Mouse (Mus musculus): Measurements from ENCODE around the gene Slc26a10. TPM values are rescaled to one million over a fixed set of nuclear protein-coding genes. Genes with fewer than 3 reads are reported as not detected.
"Not testable (repeated sequence)": the region's sequence is repeated elsewhere in the genome, so short reads cannot be mapped to it uniquely, and the experiment has no call there.

Slc26a10 gene
- polyA plus RNA-seq, 1 experiment, result 0.94 TPM

GRCm38 (mm10) chr10:127138328-127139141, 41.9 kb downstream of the Slc26a10 start:
- no peaks in the 10 kb centered on the region for H3K27me3 ChIP-seq (ENCODE audit: control insufficient read depth, insufficient read depth, low read length)
- TF ChIP-seq CTCF (IDR thresholded peaks at IDR 0.05; ENCODE audit: extremely low read depth, insufficient read depth, insufficient read length, insufficient replicate concordance) (no peak), POLR2A (IDR thresholded peaks at IDR 0.05; ENCODE audit: low read depth, low read length) (no peak)
- H3K4me3 ChIP-seq (ENCODE audit: extremely low read depth, insufficient read depth, insufficient read length), result no peak overlapping the region
- peak overlapping the region; percentile 45; the same call in 1 of the 2 replicates for H3K27ac ChIP-seq (ENCODE audit: insufficient read depth, low read length)
- H3K4me1 ChIP-seq (ENCODE audit: control insufficient read depth, insufficient read depth, insufficient read length), result peaks cover 38% of the 10 kb centered on the region; the same call in 1 of the 2 replicates
- 73% methylated on average over 18 of the region's 18 CpGs for WGBS
- DNase-seq (ENCODE audit: low read depth in 1 of 2, low spot score in 2 of 2), result no peak
- no peaks in the 10 kb centered on the region for H3K36me3 ChIP-seq (ENCODE audit: control insufficient read depth, insufficient read depth, low read length)

GRCm38 (mm10) chr10:127137896-127138295, 42.5 kb downstream of the Slc26a10 start:
- DNase-seq (ENCODE audit: low read depth in 1 of 2, low spot score in 2 of 2), result no peak
- WGBS, result 81% methylated on average over 3 of the region's 3 CpGs
- no peaks in the 10 kb centered on the region for H3K27me3 ChIP-seq (ENCODE audit: control insufficient read depth, insufficient read depth, low read length)
- peaks cover 35% of the 10 kb centered on the region; the same call in 1 of the 2 replicates for H3K4me1 ChIP-seq (ENCODE audit: control insufficient read depth, insufficient read depth, insufficient read length)
- no peaks in the 10 kb centered on the region for H3K36me3 ChIP-seq (ENCODE audit: control insufficient read depth, insufficient read depth, low read length)
- H3K4me3 ChIP-seq (ENCODE audit: extremely low read depth, insufficient read depth, insufficient read length), result no peak overlapping the region
- H3K27ac ChIP-seq (ENCODE audit: insufficient read depth, low read length), result peak overlapping the region; percentile 70
- TF ChIP-seq CTCF (IDR thresholded peaks at IDR 0.05; ENCODE audit: extremely low read depth, insufficient read depth, insufficient read length, insufficient replicate concordance) (no peak), POLR2A (IDR thresholded peaks at IDR 0.05; ENCODE audit: low read depth, low read length) (no peak)

GRCm38 (mm10) chr10:127136510-127136909, 43.9 kb downstream of the Slc26a10 start:
- Histone ChIP-seq H3K27me3 (ENCODE audit: control insufficient read depth, insufficient read depth, low read length) (no peaks in the 10 kb centered on the region), H3K27ac (ENCODE audit: insufficient read depth, low read length) (peak overlapping the region; percentile 93), H3K4me1 (ENCODE audit: control insufficient read depth, insufficient read depth, insufficient read length) (peaks cover 30% of the 10 kb centered on the region; the same call in 1 of the 2 replicates), H3K4me3 (ENCODE audit: extremely low read depth, insufficient read depth, insufficient read length) (no peak overlapping the region), H3K36me3 (ENCODE audit: control insufficient read depth, insufficient read depth, low read length) (no peaks in the 10 kb centered on the region)
- TF ChIP-seq CTCF (IDR thresholded peaks at IDR 0.05; ENCODE audit: extremely low read depth, insufficient read depth, insufficient read length, insufficient replicate concordance), result no peak
- 8% methylated on average over 4 of the region's 4 CpGs for WGBS
- DNase-seq (ENCODE audit: low read depth in 1 of 2, low spot score in 2 of 2), result peak; percentile 48 to 79

- H3K36me3 ChIP-seq (ENCODE audit: control insufficient read depth, insufficient read depth, low read length), result no peaks in the 10 kb centered on the region
- H3K4me3 ChIP-seq (ENCODE audit: extremely low read depth, insufficient read depth, insufficient read length), result no peak overlapping the region
- no peaks in the 10 kb centered on the region for H3K27me3 ChIP-seq (ENCODE audit: control insufficient read depth, insufficient read depth, low read length)
- peak overlapping the region; percentile 93 for H3K27ac ChIP-seq (ENCODE audit: insufficient read depth, low read length)
- 13% methylated on average over 8 of the region's 8 CpGs for WGBS
- peaks cover 23% of the 10 kb centered on the region; the same call in 1 of the 2 replicates for H3K4me1 ChIP-seq (ENCODE audit: control insufficient read depth, insufficient read depth, insufficient read length)
- TF ChIP-seq POLR2A (IDR thresholded peaks at IDR 0.05; ENCODE audit: low read depth, low read length), result no peak
- TF ChIP-seq CTCF (IDR thresholded peaks at IDR 0.05; ENCODE audit: extremely low read depth, insufficient read depth, insufficient read length, insufficient replicate concordance), result no peak
- DNase-seq (ENCODE audit: low read depth in 1 of 2, low spot score in 2 of 2), result peak in 1 of 2 experiments; percentile 34
These were observed 45.2 kb downstream of the Slc26a10 start for GRCm38 (mm10) chr10:127135118-127135836.

- Histone ChIP-seq H3K27ac (ENCODE audit: insufficient read depth, low read length) (peak overlapping the region; percentile 16; the same call in 1 of the 2 replicates), H3K4me1 (ENCODE audit: control insufficient read depth, insufficient read depth, insufficient read length) (peaks cover 23% of the 10 kb centered on the region; the same call in 1 of the 2 replicates)
- H3K4me3 ChIP-seq (ENCODE audit: extremely low read depth, insufficient read depth, insufficient read length); H3K27me3 ChIP-seq (ENCODE audit: control insufficient read depth, insufficient read depth, low read length); H3K36me3 ChIP-seq (ENCODE audit: control insufficient read depth, insufficient read depth, low read length): not testable (repeated sequence)
- 83% methylated on average over 3 of the region's 3 CpGs for WGBS
- TF ChIP-seq CTCF (IDR thresholded peaks at IDR 0.05; ENCODE audit: extremely low read depth, insufficient read depth, insufficient read length, insufficient replicate concordance), result peak; percentile 22; the same call in 1 of the 2 replicates
- DNase-seq (ENCODE audit: low read depth in 1 of 2, low spot score in 2 of 2), result peak in 1 of 2 experiments; percentile 41
These were observed 45.9 kb downstream of the Slc26a10 start for GRCm38 (mm10) chr10:127134394-127135035.

GRCm38 (mm10) chr10:127132469-127132868, 48.0 kb downstream of the Slc26a10 start:
- no peaks in the 10 kb centered on the region for H3K36me3 ChIP-seq (ENCODE audit: control insufficient read depth, insufficient read depth, low read length)
- no peaks in the 10 kb centered on the region for H3K27me3 ChIP-seq (ENCODE audit: control insufficient read depth, insufficient read depth, low read length)
- H3K27ac ChIP-seq (ENCODE audit: insufficient read depth, low read length), result no peak overlapping the region
- no peak for TF ChIP-seq POLR2A (IDR thresholded peaks at IDR 0.05; ENCODE audit: low read depth, low read length)
- TF ChIP-seq CTCF (IDR thresholded peaks at IDR 0.05; ENCODE audit: extremely low read depth, insufficient read depth, insufficient read length, insufficient replicate concordance), result no peak
- no peak for DNase-seq (ENCODE audit: low read depth in 1 of 2, low spot score in 2 of 2)
- no peak overlapping the region for H3K4me3 ChIP-seq (ENCODE audit: extremely low read depth, insufficient read depth, insufficient read length)
- WGBS, result 86% methylated on average over 5 of the region's 5 CpGs
- H3K4me1 ChIP-seq (ENCODE audit: control insufficient read depth, insufficient read depth, insufficient read length), result peaks cover 18% of the 10 kb centered on the region; the same call in 1 of the 2 replicates
